Mouse (Mus musculus) kidney, postnatal 25 days (tissue): Measurements from ENCODE around the gene Dctn2.
A peak's percentile ranks its signal among the peaks of the same experiment; 100 is the strongest.

ENCODE experiments used
- DNase-seq, 2 experiments: peaks; one replicate each; pipeline ENCODE4 v3.0.0; 2021; ENCODE audit warnings: mixed read lengths in 2 of 2

The Dctn2 gene

GRCm38 (mm10) chr10:127317277-127317676, 51.1 kb downstream of the Dctn2 start:
- DNase-seq = no peak

GRCm38 (mm10) chr10:127318009-127318408, 51.8 kb downstream of the Dctn2 start:
- DNase-seq = no peak

- DNase-seq = no peak
These were observed 53.8 kb downstream of the Dctn2 start for GRCm38 (mm10) chr10:127319969-127320368.

- no peak for DNase-seq
These were observed 55.5 kb downstream of the Dctn2 start, which contains the start of gene Arhgap9 for GRCm38 (mm10) chr10:127321621-127322020. TSS of gene Arhgap9 (plus strand) at chr10:127321964.

- no peak for DNase-seq
These were observed 56.0 kb downstream of the Dctn2 start for GRCm38 (mm10) chr10:127322178-127322577.

- DNase-seq = no peak
These were observed 56.5 kb downstream of the Dctn2 start for GRCm38 (mm10) chr10:127322669-127323068.

- DNase-seq = no peak
These were observed 57.1 kb downstream of the Dctn2 start for GRCm38 (mm10) chr10:127323131-127323855.

GRCm38 (mm10) chr10:127324495-127324894, 58.3 kb downstream of the Dctn2 start:
- DNase-seq = peak; percentile 62 to 66

GRCm38 (mm10) chr10:127325454-127326016, 59.4 kb downstream of the Dctn2 start:
- no peak for DNase-seq

GRCm38 (mm10) chr10:127326017-127326801, 60.0 kb downstream of the Dctn2 start:
- DNase-seq = peak; percentile 37 to 68

GRCm38 (mm10) chr10:127326828-127327227, 60.7 kb downstream of the Dctn2 start:
- peak; percentile 31 to 60 for DNase-seq

GRCm38 (mm10) chr10:127327461-127328145, 61.4 kb downstream of the Dctn2 start:
- peak in 1 of 2 experiments; percentile 27 for DNase-seq

- no peak for DNase-seq
These were observed 64.0 kb downstream of the Dctn2 start for GRCm38 (mm10) chr10:127330212-127330611.
